9 mouse cellular contexts compared by ENCODE assay signal in the genomic region with DNA sequence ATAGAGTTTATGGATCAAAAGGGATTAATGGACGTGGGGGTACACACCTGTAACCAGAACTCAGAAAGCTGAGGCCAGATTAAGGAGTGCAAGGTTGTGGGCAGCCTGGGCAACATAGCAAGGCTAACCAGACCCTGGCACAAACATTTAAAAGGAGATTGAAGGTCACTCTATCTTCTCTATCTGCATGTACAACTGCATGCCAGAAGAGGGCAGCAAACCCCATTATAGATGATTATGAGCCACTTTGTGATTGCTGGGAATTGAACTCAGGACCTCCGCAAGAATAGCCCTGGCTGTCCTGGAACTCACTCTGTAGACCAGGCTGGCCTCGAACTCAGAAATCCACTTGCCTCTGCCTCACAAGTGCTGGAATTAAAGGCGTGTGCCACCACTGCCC. TPM values are rescaled to one million over a fixed set of nuclear protein-coding genes. Genes with fewer than 3 reads are reported as not detected.
DNase-seq lines count a peak whose midpoint lies in the region; ATAC-seq and TF ChIP-seq lines count a peak whose summit lies in the region.
"Had no signal": no experiment of that assay in that cellular context is flagged by ENCODE, and none has a peak within 500 bp of the region (broad histone marks: within the 10 kb centered on the region; RNA-seq: fewer than 3 reads in every experiment).

No protein-coding gene starts in this region.

- intact Hi-C loops in gastrocnemius, adult 2 months (cut with DNase I): no loop called here
- intact Hi-C loops in gastrocnemius, postnatal 36 days (cut with DNase I): no loop called here

- H3K4me3 ChIP-seq in gastrocnemius, adult 2 months: no peak overlapping the region
- H3K4me3 ChIP-seq: limb, embryonic 13.5 days had no signal

- TF ChIP-seq CTCF in gastrocnemius, adult 2 months (IDR thresholded peaks at IDR 0.05): peak; percentile 62

- no peak for DNase-seq in gastrocnemius, adult 2 months
- no peak for DNase-seq in gastrocnemius, adult 8-10 months (ENCODE audit: low spot score in 2 of 2)
- peak; percentile 10 for DNase-seq in spleen, adult 12 weeks (ENCODE audit: low spot score)
- no peak for DNase-seq in spleen, postnatal 14 days (ENCODE audit: low spot score in 2 of 2)
- DNase-seq in splenic B cell, adult 2 months (ENCODE audit: low read depth, low spot score): peak; percentile 67
- DNase-seq in gastrocnemius, postnatal 36 days: no peak
- DNase-seq in testis, postnatal 14 days (ENCODE audit: low spot score): no peak

- no peak overlapping the region for H3K27ac ChIP-seq in gastrocnemius, adult 2 months
- H3K27ac ChIP-seq: limb, embryonic 13.5 days had no signal

- peak; percentile 83 for ATAC-seq in erythroblast, adult 5-6 weeks (replicated peaks; ENCODE audit: low FRiP score, poor library complexity, severe bottlenecking)

- H3K27me3 ChIP-seq in splenic B cell, adult 2 months (ENCODE audit: control insufficient read depth, insufficient read depth, low read length, poor library complexity, severe bottlenecking): no peaks in the 10 kb centered on the region
- H3K27me3 ChIP-seq: limb, embryonic 13.5 days had no signal

- H3K36me3 ChIP-seq in splenic B cell, adult 2 months (ENCODE audit: control insufficient read depth, insufficient read depth, low read length, poor library complexity, severe bottlenecking): no peaks in the 10 kb centered on the region
- H3K36me3 ChIP-seq: limb, embryonic 13.5 days had no signal

RNA-seq across cellular contexts. Expression of a gene that starts 11.5 kb away (rescaled TPM):
- total RNA-seq in gastrocnemius, adult 2 months (2021): 10 to 100 TPM; 17.2 to 18.6 TPM
- 10 to 100 TPM; 16.6 to 21.7 (median 20.9) TPM for total RNA-seq in gastrocnemius, adult 8-10 months (2022)
- total RNA-seq in erythroblast, adult 5-6 weeks (2015; ENCODE audit: low replicate concordance): 39.3 and 72.1 TPM in 2 replicates
- total RNA-seq in erythroblast, adult 5-6 weeks (2017; ENCODE audit: low replicate concordance): 52.1 and 69.3 TPM in 2 replicates
- 10 to 100 TPM; 15.8 to 20.8 TPM for total RNA-seq in gastrocnemius, postnatal 36 days (2021)

RNA-seq across cellular contexts. Expression of a gene that starts 16.7 kb away (rescaled TPM):
- total RNA-seq in gastrocnemius, adult 2 months (2021): 100 to 1,000 TPM; 138 to 164 TPM
- 100 to 1,000 TPM; 138 to 163 (median 141) TPM for total RNA-seq in gastrocnemius, adult 8-10 months (2022)
- total RNA-seq in erythroblast, adult 5-6 weeks (2015; ENCODE audit: low replicate concordance): 126 and 222 TPM in 2 replicates
- 154 and 170 TPM in 2 replicates for total RNA-seq in erythroblast, adult 5-6 weeks (2017; ENCODE audit: low replicate concordance)
- total RNA-seq in gastrocnemius, postnatal 36 days (2021): 100 to 1,000 TPM; 107 to 124 TPM

RNA-seq across cellular contexts. Expression of a gene that starts 38.6 kb away (rescaled TPM):
- 10 to 100 TPM; 38.4 to 40.9 TPM for total RNA-seq in gastrocnemius, adult 2 months (2021)
- total RNA-seq in gastrocnemius, adult 8-10 months (2022): 10 to 100 TPM; 64.3 to 70.0 (median 66.3) TPM
- 105 and 112 TPM in 2 replicates for total RNA-seq in erythroblast, adult 5-6 weeks (2015; ENCODE audit: low replicate concordance)
- total RNA-seq in erythroblast, adult 5-6 weeks (2017; ENCODE audit: low replicate concordance): 114 and 134 TPM in 2 replicates
- 10 to 100 TPM; 34.6 to 48.3 TPM for total RNA-seq in gastrocnemius, postnatal 36 days (2021)

RNA-seq across cellular contexts. Expression of a gene that starts 50.9 kb away (rescaled TPM):
- total RNA-seq in gastrocnemius, adult 2 months (2021): 10 to 100 TPM; 66.8 to 88.5 TPM
- 10 to 100 TPM; 73.4 to 84.2 (median 81.8) TPM for total RNA-seq in gastrocnemius, adult 8-10 months (2022)
- total RNA-seq in erythroblast, adult 5-6 weeks (2015; ENCODE audit: low replicate concordance): 4.8 and 14.2 TPM in 2 replicates
- total RNA-seq in erythroblast, adult 5-6 weeks (2017; ENCODE audit: low replicate concordance): 6.4 and 13.0 TPM in 2 replicates
- total RNA-seq in gastrocnemius, postnatal 36 days (2021): 10 to 100 TPM; 66.8 to 72.4 TPM

RNA-seq across cellular contexts. Expression of a gene that starts 51.1 kb away (rescaled TPM):
- 10 to 100 TPM; 18.8 to 20.7 TPM for total RNA-seq in gastrocnemius, adult 2 months (2021)
- total RNA-seq in gastrocnemius, adult 8-10 months (2022): 10 to 100 TPM; 10.3 to 14.5 (median 11.6) TPM
- total RNA-seq in erythroblast, adult 5-6 weeks (2015; ENCODE audit: low replicate concordance): 7.9 and 12.3 TPM in 2 replicates
- total RNA-seq in erythroblast, adult 5-6 weeks (2017; ENCODE audit: low replicate concordance): 12.8 and 18.4 TPM in 2 replicates
- total RNA-seq in gastrocnemius, postnatal 36 days (2021): 10 to 100 TPM; 12.5 to 13.0 TPM

Comparison
In these comparisons a context has a peak if more than half of its experiments do, and no peak if none do; other contexts are left out.
1. DNase-seq: peak in spleen, adult 12 weeks (single experiment) and splenic B cell, adult 2 months (single experiment); none in gastrocnemius, adult 2 months (single experiment), gastrocnemius, adult 8-10 months (0 of 2), spleen, postnatal 14 days (0 of 2), gastrocnemius, postnatal 36 days (0 of 2) and testis, postnatal 14 days (single experiment).